Mouse (Mus musculus): ENCODE measurements around the gene Emc9.

- TF ChIP-seq CTCF (IDR thresholded peaks at IDR 0.05; ENCODE audit: control insufficient read depth, insufficient read depth, insufficient read length) = no peak
- no peak for TF ChIP-seq MAX (IDR thresholded peaks at IDR 0.05)
- TF ChIP-seq MYOD1 (IDR thresholded peaks at IDR 0.05; ENCODE audit: control insufficient read depth, insufficient read length, low read depth) = no peak
- no peak for TF ChIP-seq USF1 (IDR thresholded peaks at IDR 0.05; ENCODE audit: low read depth)
- no peak for TF ChIP-seq MYOG (IDR thresholded peaks at IDR 0.05; ENCODE audit: control insufficient read depth, extremely low read depth, insufficient read length)
- TF ChIP-seq CEBPB (IDR thresholded peaks at IDR 0.05; ENCODE audit: low read depth) = no peak
These were observed 13.7 kb upstream of the Emc9 start for GRCm38 (mm10) chr14:55598521-55599390.
